Mouse (Mus musculus) layer of hippocampus, postnatal 25 days (tissue): Measurements from ENCODE around the gene Uck2. TPM values are rescaled to one million over a fixed set of nuclear protein-coding genes. Genes with fewer than 3 reads are reported as not detected.

Experiments
- DNase-seq, 2 experiments: peaks; one replicate each; pipeline ENCODE4 v3.0.0; 2022; ENCODE audit warnings: mixed read lengths in 2 of 2, low spot score in 1 of 2; ENCODE audit errors: extremely low spot score in 1 of 2
- total RNA-seq, 2 experiments: library from RNA; stranded (reverse); gene quantifications; 2 replicates each; pipeline ENCODE4 v1.2.3; 2021

Uck2 gene
- total RNA-seq = 10 to 100 TPM; 45.5 to 47.3 TPM

- no peak for DNase-seq
Measured at GRCm38 (mm10) chr1:167285320-167285355, at the start of gene Uck2. Gene Uck2 (minus strand): TSS chr1:167285320.

GRCm38 (mm10) chr1:167331106-167331505, 46.0 kb upstream of the Uck2 start:
- no peak for DNase-seq

- no peak for DNase-seq
Measured at GRCm38 (mm10) chr1:167328776-167329175, 43.7 kb upstream of the Uck2 start.

GRCm38 (mm10) chr1:167321691-167322090, 36.6 kb upstream of the Uck2 start:
- DNase-seq = no peak

- DNase-seq = no peak
Measured at GRCm38 (mm10) chr1:167313220-167313619, 28.1 kb upstream of the Uck2 start.

- no peak for DNase-seq
Measured at GRCm38 (mm10) chr1:167312367-167312766, 27.2 kb upstream of the Uck2 start.

GRCm38 (mm10) chr1:167308261-167309054, 23.3 kb upstream of the Uck2 start, which contains the start of gene Tmco1:
Gene Tmco1 (plus strand): TSS chr1:167308378.
- peak; percentile 97 for DNase-seq

- DNase-seq = no peak
Measured at GRCm38 (mm10) chr1:167307674-167308073, 22.6 kb upstream of the Uck2 start.

- peak in 1 of 2 experiments; percentile 27 for DNase-seq
Measured at GRCm38 (mm10) chr1:167306451-167307240, 21.5 kb upstream of the Uck2 start.

GRCm38 (mm10) chr1:167305501-167306137, 20.5 kb upstream of the Uck2 start:
- no peak for DNase-seq

GRCm38 (mm10) chr1:167300122-167300521, 15.0 kb upstream of the Uck2 start:
- DNase-seq = no peak

GRCm38 (mm10) chr1:167295679-167296402, 10.7 kb upstream of the Uck2 start:
- DNase-seq = no peak

- DNase-seq = no peak
Measured at GRCm38 (mm10) chr1:167292447-167292846, 7.3 kb upstream of the Uck2 start.

- DNase-seq = no peak
Measured at GRCm38 (mm10) chr1:167291610-167292009, 6.5 kb upstream of the Uck2 start.

- no peak for DNase-seq
Measured at GRCm38 (mm10) chr1:167290263-167290592, 5.1 kb upstream of the Uck2 start.

- no peak for DNase-seq
Measured at GRCm38 (mm10) chr1:167289567-167290262, 4.6 kb upstream of the Uck2 start.

- no peak for DNase-seq
Measured at GRCm38 (mm10) chr1:167288665-167289538, 3.8 kb upstream of the Uck2 start.

- no peak for DNase-seq
Measured at GRCm38 (mm10) chr1:167287156-167287555, 2.0 kb upstream of the Uck2 start.

- DNase-seq = no peak
Measured at GRCm38 (mm10) chr1:167285356-167285755, 236 bp upstream of the Uck2 start.
